Mouse (Mus musculus) intestine, postnatal 0 days (tissue): Measurements from ENCODE around the gene Tmem30a. TPM values are rescaled to one million over a fixed set of nuclear protein-coding genes. Genes with fewer than 3 reads are reported as not detected.

Experiments used
- ATAC-seq: fragments of 200-750 bp; cut with Nextera tagmentation; 2 replicates; pipeline ENCODE4 v1.8.0; 2017; ENCODE audit warnings: mild to moderate bottlenecking, moderate TSS enrichment, moderate library complexity
- H3K27ac ChIP-seq: fragments of 300-500 bp; sonication (generic); 2 replicates; pipeline ENCODE4 v1.5.1; 2014; ENCODE audit warnings: mild to moderate bottlenecking, low read depth, low read length, moderate library complexity
- H3K27me3 ChIP-seq: fragments of 300-500 bp; sonication (generic); replicated peaks from 2 replicates; pipeline ENCODE4 v1.6.1; 2014; ENCODE audit warnings: low read length, mixed read lengths; ENCODE audit not compliant: control insufficient read depth, insufficient read depth
- H3K36me3 ChIP-seq: fragments of 300-500 bp; sonication (generic); 2 replicates; pipeline ENCODE4 v1.6.1; 2014; ENCODE audit warnings: mild to moderate bottlenecking, moderate library complexity; ENCODE audit not compliant: control insufficient read depth, insufficient read depth
- H3K4me1 ChIP-seq: fragments of 300-500 bp; sonication (generic); replicated peaks from 2 replicates; pipeline ENCODE4 v1.6.1; 2014; ENCODE audit warnings: antibody characterized with exemption, low read length, mixed read lengths; ENCODE audit not compliant: control insufficient read depth, insufficient read depth
- H3K4me2 ChIP-seq: fragments of 300-500 bp; sonication (generic); replicated peaks from 2 replicates; pipeline ENCODE4 v1.6.1; 2014; ENCODE audit warnings: low read depth, mild to moderate bottlenecking, moderate library complexity
- H3K4me3 ChIP-seq: fragments of 300-500 bp; sonication (generic); 2 replicates; pipeline ENCODE4 v1.5.1; 2014; ENCODE audit warnings: low read depth, low read length
- H3K9ac ChIP-seq: fragments of 300-500 bp; sonication (generic); 2 replicates; pipeline ENCODE4 v1.6.1; 2014; ENCODE audit warnings: mild to moderate bottlenecking, low read depth, low read length
- H3K9me3 ChIP-seq: fragments of 300-500 bp; sonication (generic); 2 replicates; pipeline ENCODE4 v1.6.1; 2016; ENCODE audit warnings: mixed run types; ENCODE audit not compliant: control insufficient read depth
- CTCF ChIP-seq: sonication (generic); IDR thresholded peaks from 2 replicates; pipeline ENCODE4 v1.5.1; 2016; ENCODE audit warnings: low read depth, mild to moderate bottlenecking, control low read depth, antibody characterized with exemption, moderate library complexity
- WGBS: fragments of 180-500 bp; shearing (Covaris S2); extraction: QIAGEN DNeasy Blood & Tissue Kit; methylation state at CpG from one replicate; pipeline ENCODE4 v1.1.7; 2014; 5-methylcytosine and 5-hydroxymethylcytosine counted together
- polyA plus RNA-seq: library from polyadenylated mRNA; unstranded; fragments of >200 nt; fragmentation: Nextera tagmentation; extraction: Ambion mirVana; gene quantifications from 2 replicates; pipeline ENCODE4 v1.2.1, GENCODE M21; 2015

Tmem30a gene
- polyA plus RNA-seq, 1 experiment from 2014 or later = 76.2 TPM

DNA sequence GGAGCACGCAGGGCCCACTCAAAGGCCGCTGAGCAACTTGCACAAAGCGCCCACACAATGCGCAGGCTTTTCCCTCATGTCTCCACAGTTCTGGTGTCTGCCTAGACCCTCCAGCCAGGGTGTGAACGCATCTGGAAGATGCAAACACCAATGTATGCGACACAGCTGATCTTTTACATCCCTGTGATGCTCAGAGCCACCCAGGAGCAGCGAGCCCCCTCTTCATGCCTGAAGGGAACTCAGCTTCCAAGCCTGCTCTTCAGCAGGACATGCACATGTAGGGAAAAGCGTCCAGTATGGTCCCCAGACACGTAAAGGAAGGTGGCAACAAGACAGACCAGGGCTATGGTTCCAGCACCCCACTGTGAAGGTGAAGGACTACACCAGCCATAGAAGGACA lies 73.2 kb downstream of the Tmem30a start:
- no peaks in the 10 kb centered on the region; the same call in 1 of the 2 replicates for H3K4me1 ChIP-seq
- H3K9me3 ChIP-seq = no peaks in the 10 kb centered on the region
- no peak for ATAC-seq
- 59% methylated on average over 9 of the region's 9 CpGs for WGBS
- H3K4me3 ChIP-seq = no peak overlapping the region
- no peak for TF ChIP-seq CTCF
- peaks cover 40% of the 10 kb centered on the region for H3K27me3 ChIP-seq
- H3K4me2 ChIP-seq = no peak overlapping the region
- no peak overlapping the region for H3K9ac ChIP-seq
- H3K27ac ChIP-seq = no peak overlapping the region
- H3K36me3 ChIP-seq = no peaks in the 10 kb centered on the region

DNA sequence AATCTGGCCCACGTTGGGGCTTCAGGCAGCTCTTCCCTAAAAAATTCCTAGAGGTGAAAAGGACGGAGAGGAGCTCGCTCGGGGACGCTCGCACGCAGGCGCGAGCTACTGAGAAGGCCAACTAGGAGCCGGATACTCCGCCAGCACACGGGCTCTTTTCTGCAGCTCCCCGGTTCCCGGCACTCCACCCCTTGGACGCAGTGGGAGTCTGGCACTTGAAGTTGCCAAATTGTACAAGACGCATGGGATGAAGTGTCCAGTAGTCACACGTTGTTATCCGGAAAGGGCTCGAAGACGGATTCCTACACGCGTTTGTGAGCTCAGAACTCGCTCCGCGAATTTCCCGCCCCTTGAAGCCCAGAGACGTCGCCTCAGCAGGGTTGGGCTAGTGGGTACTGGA lies 73.9 kb downstream of the Tmem30a start:
- Histone ChIP-seq H3K36me3 (no peaks in the 10 kb centered on the region), H3K27me3 (peaks cover 40% of the 10 kb centered on the region), H3K4me2 (peak overlapping the region; percentile 80), H3K9ac (0 out of 2 replicates have a peak overlapping the region, but pooled peaks have one; percentile 45), H3K4me3 (peak overlapping the region; percentile 53), H3K27ac (no peak overlapping the region), H3K9me3 (no peaks in the 10 kb centered on the region), H3K4me1 (no peaks in the 10 kb centered on the region; the same call in 1 of the 2 replicates)
- TF ChIP-seq CTCF = no peak
- WGBS = 3% methylated on average over 28 of the region's 28 CpGs
- ATAC-seq = no peak

Other genes with a start within 250 kb of the Tmem30a start
- gene Col12a1, start 74.7 kb downstream of the Tmem30a start, polyA plus RNA-seq = 16.6 and 17.0 TPM in 2 replicates
- 1,275 and 1,366 TPM in 2 replicates for gene Cox7a2, start 33.6 kb downstream of the Tmem30a start, polyA plus RNA-seq
- gene Filip1, start 219.3 kb upstream of the Tmem30a start, polyA plus RNA-seq = 5.3 and 6.7 TPM in 2 replicates